In genomic region chr17:43584771-43585170, GRCm38 (mm10) we compare ENCODE assay signal across 18 mouse cellular contexts. TPM values are rescaled to one million over a fixed set of nuclear protein-coding genes. Genes with fewer than 3 reads are reported as not detected.
"Had no signal": no experiment of that assay in that cellular context is flagged by ENCODE, and none has a peak within 500 bp of the region (broad histone marks: within the 10 kb centered on the region; RNA-seq: fewer than 3 reads in every experiment).

No protein-coding gene starts in this region.

- H3K27ac ChIP-seq: macrophage; midbrain, embryonic 13.5 days; midbrain, embryonic 15.5 days; neural tube, embryonic 12.5 days; stomach, embryonic 15.5 days; stomach, postnatal 0 days had no signal

- H3K27me3 ChIP-seq: megakaryocyte, embryonic 14.5 days; midbrain, embryonic 13.5 days; midbrain, embryonic 15.5 days; neural tube, embryonic 12.5 days; stomach, embryonic 15.5 days had no signal

- ATAC-seq: liver, postnatal 0 days; midbrain, embryonic 13.5 days; midbrain, embryonic 15.5 days had no signal

- H3K36me3 ChIP-seq: midbrain, embryonic 13.5 days; midbrain, embryonic 15.5 days; neural tube, embryonic 12.5 days; stomach, embryonic 15.5 days had no signal

- H3K9me3 ChIP-seq: megakaryocyte, embryonic 14.5 days; midbrain, embryonic 13.5 days; midbrain, embryonic 15.5 days; neural tube, embryonic 12.5 days; stomach, embryonic 15.5 days had no signal

- H3K4me2 ChIP-seq: midbrain, embryonic 11.5 days; midbrain, embryonic 13.5 days; midbrain, embryonic 15.5 days; neural tube, embryonic 12.5 days; stomach, embryonic 15.5 days had no signal

- H3K4me3 ChIP-seq: megakaryocyte, embryonic 14.5 days; midbrain, embryonic 13.5 days; midbrain, embryonic 15.5 days; neural tube, embryonic 12.5 days; stomach, embryonic 15.5 days had no signal

- H3K4me1 ChIP-seq: megakaryocyte, embryonic 14.5 days; stomach, embryonic 15.5 days had no signal

- H3K9ac ChIP-seq: liver, postnatal 0 days; midbrain, embryonic 13.5 days; midbrain, embryonic 15.5 days; neural tube, embryonic 12.5 days; stomach, embryonic 15.5 days had no signal

- DNase-seq: liver, postnatal 0 days; lung, adult 2 months; lung, postnatal 14 days; lung, postnatal 36 days; right cerebral cortex, postnatal 14 days; thymus, adult 2 months; thymus, postnatal 25 days; thymus, postnatal 4 days had no signal

RNA-seq across cellular contexts. Expression of gene Ankrd66, which starts 41.3 kb away (rescaled TPM):
- polyA plus RNA-seq: neural tube, embryonic 12.5 days; stomach, postnatal 0 days; thymus, adult 2 months had no signal

RNA-seq across cellular contexts. Expression of gene Tdrd6, which starts 45.3 kb away (rescaled TPM):
- polyA plus RNA-seq: liver, postnatal 0 days; lung, embryonic 16.5 days; macrophage; midbrain, embryonic 11.5 days; spleen, adult 2 months had no signal
